Mouse (Mus musculus) embryonic fibroblast, embryonic 13.5 days (primary cell): ENCODE results near the gene Efna4. TPM values are rescaled to one million over a fixed set of nuclear protein-coding genes. Genes with fewer than 3 reads are reported as not detected.

Experiments used
- H3K27ac ChIP-seq: 2 replicates; pipeline ENCODE4 v1.5.1; 2012; ENCODE audit warnings: low read length, control low read depth, inconsistent platforms; ENCODE audit not compliant: insufficient read depth
- H3K4me1 ChIP-seq: 2 replicates; pipeline ENCODE4 v1.6.1; 2011; ENCODE audit warnings: low read length; ENCODE audit not compliant: control insufficient read depth, insufficient read depth
- H3K4me3 ChIP-seq: 2 replicates; pipeline ENCODE4 v1.5.1; 2011; ENCODE audit warnings: mild to moderate bottlenecking, control low read depth, low read length; ENCODE audit not compliant: insufficient read depth
- CTCF ChIP-seq: IDR thresholded peaks from 2 replicates; pipeline ENCODE4 v1.5.1; 2011; ENCODE audit warnings: mild to moderate bottlenecking, control low read depth, low read length, moderate library complexity, borderline replicate concordance; ENCODE audit not compliant: insufficient read depth
- POLR2A ChIP-seq: IDR thresholded peaks from 2 replicates; pipeline ENCODE4 v1.6.1; 2011; ENCODE audit warnings: low read depth, mild to moderate bottlenecking, control low read depth, low read length, moderate library complexity
- polyA plus RNA-seq: library from polyadenylated mRNA; stranded (reverse); fragments of >200 nt; gene quantifications from 2 replicates; pipeline ENCODE4 v1.2.4, GENCODE M21; 2011; ENCODE audit warnings: low read depth; ENCODE audit not compliant: missing spikeins, insufficient read length

Gene Efna4
- polyA plus RNA-seq, 1 experiment, result 11.4 TPM

- Histone ChIP-seq H3K4me1 (no peaks in the 10 kb centered on the region), H3K27ac (no peak overlapping the region), H3K4me3 (no peak overlapping the region)
- no peak for TF ChIP-seq CTCF
- no peak for TF ChIP-seq POLR2A
Observed at GRCm38 (mm10) chr3:89364631-89365030, 26.8 kb upstream of the Efna4 start.

- Histone ChIP-seq H3K4me1 (no peaks in the 10 kb centered on the region), H3K27ac (no peak within 1 kb of the TSS), H3K4me3 (no peak within 1 kb of the TSS)
- TF ChIP-seq POLR2A (no peak), CTCF (no peak)
Observed at GRCm38 (mm10) chr3:89361675-89362074, 23.8 kb upstream of the Efna4 start, which contains the start of gene Dcst2. Gene Dcst2, plus strand, starts transcription at chr3:89361975.

DNA sequence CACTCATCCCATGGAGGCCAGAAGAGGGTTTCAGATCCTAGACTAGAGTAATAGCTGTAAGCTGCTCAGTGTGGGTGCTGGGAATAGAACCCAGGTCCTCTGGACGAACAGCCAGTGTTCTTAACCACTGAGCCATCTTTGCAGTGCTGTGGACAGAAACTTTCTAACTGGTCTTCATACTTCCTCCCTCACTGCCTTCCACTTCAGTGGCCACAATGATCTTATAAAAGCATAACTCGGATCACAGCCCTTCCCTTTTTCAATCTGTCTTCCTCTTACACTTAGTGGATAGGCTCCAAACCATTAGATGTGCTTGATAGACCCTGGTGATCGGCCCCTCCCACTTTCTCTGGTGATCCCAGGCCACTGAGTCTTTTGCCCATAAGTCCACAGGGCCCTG lies 22.4 kb upstream of the Efna4 start:
- TF ChIP-seq CTCF, result no peak
- TF ChIP-seq POLR2A, result no peak
- H3K4me3 ChIP-seq, result no peak overlapping the region
- no peaks in the 10 kb centered on the region for H3K4me1 ChIP-seq
- no peak overlapping the region for H3K27ac ChIP-seq

GRCm38 (mm10) chr3:89359630-89360029 lies 21.8 kb upstream of the Efna4 start:
- Histone ChIP-seq H3K4me3 (no peak overlapping the region), H3K27ac (no peak overlapping the region), H3K4me1 (no peaks in the 10 kb centered on the region)
- TF ChIP-seq CTCF, result no peak
- no peak for TF ChIP-seq POLR2A

DNA sequence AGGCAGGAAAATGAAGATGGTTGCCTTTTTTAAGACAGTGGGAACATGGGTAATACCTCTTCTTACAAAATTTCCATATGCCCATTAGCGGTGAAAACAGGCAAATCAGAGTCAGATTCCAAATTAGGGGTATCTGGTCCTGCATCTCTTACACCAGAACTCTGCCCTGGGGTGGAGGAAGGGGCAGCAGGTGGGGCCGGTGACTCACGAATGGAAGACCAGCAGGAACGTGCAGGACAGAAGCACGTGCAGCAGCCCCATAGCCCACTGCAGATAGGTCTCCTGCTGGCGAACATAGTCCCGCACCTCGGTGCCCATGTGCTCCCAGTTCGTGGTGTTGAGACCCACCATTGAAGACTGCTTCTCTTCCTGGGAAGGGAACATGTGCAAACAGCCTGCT lies 18.2 kb upstream of the Efna4 start:
- Histone ChIP-seq H3K4me1 (no peaks in the 10 kb centered on the region), H3K4me3 (no peak overlapping the region), H3K27ac (no peak overlapping the region)
- TF ChIP-seq CTCF, result no peak
- no peak for TF ChIP-seq POLR2A

GRCm38 (mm10) chr3:89355512-89355902 lies 17.7 kb upstream of the Efna4 start:
- Histone ChIP-seq H3K4me3 (no peak overlapping the region), H3K27ac (no peak overlapping the region), H3K4me1 (no peaks in the 10 kb centered on the region)
- TF ChIP-seq CTCF (no peak), POLR2A (no peak)

DNA sequence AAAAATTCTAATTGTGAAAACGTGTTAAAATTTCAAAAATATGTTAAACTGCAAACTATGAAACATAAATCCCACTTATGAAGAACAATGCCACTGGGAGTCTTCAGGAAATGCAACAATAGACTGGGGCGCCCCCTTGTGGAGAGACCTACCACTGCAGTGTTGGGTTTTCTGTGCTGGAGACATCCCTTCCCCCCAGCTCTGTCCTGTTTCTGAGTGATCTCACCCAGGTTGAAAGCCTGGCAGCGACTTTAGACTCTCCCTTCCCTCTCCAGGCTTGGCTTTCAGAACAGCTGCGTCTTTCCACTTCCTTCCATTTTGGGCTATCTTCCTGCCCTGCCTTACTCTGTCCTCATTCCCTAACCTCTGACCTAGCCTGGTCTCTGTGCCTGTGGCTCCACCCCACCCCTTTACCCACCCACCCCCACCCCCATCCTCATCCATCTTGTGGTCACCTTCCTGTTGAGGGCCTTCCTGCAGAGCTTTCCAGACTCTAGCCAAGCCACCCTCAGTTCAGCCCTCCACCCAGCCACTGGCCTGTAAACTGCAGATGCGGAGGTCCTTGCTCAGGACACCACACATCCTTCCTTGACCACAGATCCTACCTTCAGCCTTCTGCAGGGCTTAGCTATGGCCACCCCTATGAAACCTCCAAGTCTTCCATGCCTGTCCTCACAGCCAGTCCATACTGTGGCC lies 17.1 kb upstream of the Efna4 start:
- no peak for TF ChIP-seq POLR2A
- peak; percentile 55; the same call in 1 of the 2 replicates for TF ChIP-seq CTCF
- Histone ChIP-seq H3K4me1 (no peaks in the 10 kb centered on the region), H3K4me3 (no peak overlapping the region), H3K27ac (no peak overlapping the region)

GRCm38 (mm10) chr3:89351271-89351670 lies 13.4 kb upstream of the Efna4 start:
- H3K4me1 ChIP-seq, result peaks cover 6% of the 10 kb centered on the region

DNA sequence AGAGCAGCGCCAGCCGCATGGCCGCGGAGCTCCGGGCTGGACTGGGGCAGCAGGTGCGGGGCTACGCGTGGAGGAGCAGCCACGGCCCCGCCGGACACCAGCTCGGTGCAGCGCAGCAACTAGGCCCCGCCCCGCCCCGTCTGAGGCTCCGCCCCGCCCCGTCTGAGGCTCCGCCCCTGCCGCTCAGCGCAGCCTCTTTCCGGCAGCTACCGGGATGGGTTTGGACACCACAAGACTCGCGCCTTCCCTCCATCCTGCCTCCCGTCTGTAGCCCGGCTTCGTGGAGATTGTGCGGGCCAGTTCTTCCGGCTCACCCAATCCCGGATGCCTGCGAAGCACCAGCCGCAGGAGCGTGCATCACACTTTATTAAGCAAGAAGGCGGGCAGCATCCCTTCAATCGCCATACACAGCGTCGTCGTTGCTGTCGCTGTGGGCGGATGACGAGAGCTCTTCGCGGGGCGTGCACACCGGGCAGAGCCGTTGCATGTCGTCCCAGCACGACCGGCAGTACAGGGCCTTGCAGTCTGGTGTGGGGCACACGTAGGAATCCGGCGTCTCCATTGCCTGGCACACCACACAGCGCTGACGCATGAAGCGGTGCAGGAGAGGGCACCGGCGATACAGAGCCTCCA lies 12.2 kb upstream of the Efna4 start, which contains the start of gene Adam15:
TSS of gene Adam15 (minus strand) at position 128 of the 633 bp plus-strand sequence.
- Histone ChIP-seq H3K4me3 (peak within 1 kb of the TSS; percentile 74), H3K4me1 (peaks cover 6% of the 10 kb centered on the region), H3K27ac (peak within 1 kb of the TSS; percentile 51)
- TF ChIP-seq POLR2A (peak; percentile 82), CTCF (no peak)

More at GRCm38 (mm10) chr3:89351271-89351670, 13.4 kb upstream of the Efna4 start:
- TF ChIP-seq CTCF (no peak), POLR2A (no peak)
- H3K4me3 ChIP-seq, result no peak overlapping the region
- H3K27ac ChIP-seq, result no peak overlapping the region

GRCm38 (mm10) chr3:89348911-89349868 lies 11.4 kb upstream of the Efna4 start:
- Histone ChIP-seq H3K27ac (peak overlapping the region; percentile 14), H3K4me3 (peak overlapping the region; percentile 74), H3K4me1 (peaks cover 6% of the 10 kb centered on the region)
- peak; percentile 73 for TF ChIP-seq POLR2A
- no peak for TF ChIP-seq CTCF
